Mouse (Mus musculus) activated CD4-positive, CD25-positive, alpha-beta regulatory T cell (primary cell): ENCODE results near the gene Pole2. TPM values are rescaled to one million over a fixed set of nuclear protein-coding genes. Genes with fewer than 3 reads are reported as not detected.

Experiments used
- polyA plus RNA-seq, 2 experiments: library from polyadenylated mRNA; unstranded; fragments of 100-300 nt; shearing (Covaris generic); gene quantifications; one replicate each; pipeline ENCODE4 v1.2.1; 2017

The Pole2 gene
- 10 to 100 TPM; 12.0 to 39.2 TPM for polyA plus RNA-seq

DNA sequence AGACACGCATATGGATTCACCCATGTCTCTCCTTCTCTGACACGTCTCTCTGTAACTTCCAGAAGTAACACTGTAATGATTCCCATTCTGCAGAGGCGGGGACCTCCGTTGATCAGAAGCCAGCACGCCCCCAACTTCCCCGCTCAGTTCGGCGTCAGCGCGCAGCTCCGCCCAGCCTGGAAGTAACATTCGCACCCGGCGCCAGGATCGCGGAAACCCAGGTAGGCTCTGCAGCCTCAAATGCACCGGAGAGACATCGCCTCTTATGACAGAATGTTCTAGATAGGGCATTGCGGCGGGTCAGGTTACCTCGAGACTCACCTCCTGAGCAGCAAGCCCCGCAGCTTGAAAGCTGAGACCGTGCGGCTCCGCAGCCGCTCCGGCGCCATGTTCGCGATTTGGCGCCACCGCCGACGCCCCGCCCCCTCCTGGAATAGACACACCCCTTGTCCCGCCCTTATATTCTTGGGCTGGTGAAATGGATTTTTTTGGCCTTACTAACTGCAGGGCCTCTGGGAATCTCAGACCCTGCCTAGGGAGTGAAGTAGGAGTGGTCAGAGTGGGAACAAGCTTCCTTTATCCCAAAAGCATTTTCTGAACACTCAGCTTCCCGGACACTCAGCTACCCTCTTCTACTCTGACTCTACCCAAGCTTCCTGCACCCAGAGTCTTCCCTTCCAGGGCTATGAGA lies at the start of gene Pole2:
Pole2 (minus strand) TSS at position 420 of the 691 bp plus-strand sequence.

GRCm38 (mm10) chr12:69240876-69241275 lies 12.9 kb upstream of the Pole2 start, which contains the start of gene Klhdc1:
Klhdc1 (plus strand) TSS chr12:69241176.

GRCm38 (mm10) chr12:69204052-69204833 lies 23.8 kb downstream of the Pole2 start, which contains the start of gene Gm49384:
Gm49384 (minus strand) TSS chr12:69204267.

DNA sequence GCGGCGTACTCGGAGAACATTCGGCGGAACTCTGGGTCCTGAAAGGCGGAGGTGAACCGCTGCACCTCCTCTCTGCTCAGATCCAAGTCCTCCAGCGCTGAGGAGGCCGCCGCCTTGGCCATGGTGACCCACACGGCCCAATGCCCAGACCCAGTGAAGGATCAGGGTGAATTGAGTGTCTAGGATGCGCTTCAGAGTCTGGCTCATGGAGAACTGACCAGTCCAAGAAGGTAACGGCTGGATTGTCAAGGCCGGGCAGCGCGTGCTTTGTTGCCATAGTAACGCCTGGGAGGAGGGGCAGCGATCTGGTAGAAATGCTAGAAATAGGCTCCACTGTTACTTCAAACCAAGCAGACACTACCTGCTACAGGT lies 29.8 kb downstream of the Pole2 start, which contains the start of gene Dnaaf2:
Dnaaf2 (minus strand) TSS at position 266 of the 372 bp plus-strand sequence.

GRCm38 (mm10) chr12:69196444-69197377 lies 31.3 kb downstream of the Pole2 start, which contains the start of gene Gm49383:
Gm49383 (minus strand) TSS chr12:69197104.

GRCm38 (mm10) chr12:69183583-69184308 lies 44.2 kb downstream of the Pole2 start, which contains the start of the genes Rpl36al and Mgat2:
Rpl36al (minus strand) TSS chr12:69184083.
Mgat2 (plus strand) TSS chr12:69184157.

DNA sequence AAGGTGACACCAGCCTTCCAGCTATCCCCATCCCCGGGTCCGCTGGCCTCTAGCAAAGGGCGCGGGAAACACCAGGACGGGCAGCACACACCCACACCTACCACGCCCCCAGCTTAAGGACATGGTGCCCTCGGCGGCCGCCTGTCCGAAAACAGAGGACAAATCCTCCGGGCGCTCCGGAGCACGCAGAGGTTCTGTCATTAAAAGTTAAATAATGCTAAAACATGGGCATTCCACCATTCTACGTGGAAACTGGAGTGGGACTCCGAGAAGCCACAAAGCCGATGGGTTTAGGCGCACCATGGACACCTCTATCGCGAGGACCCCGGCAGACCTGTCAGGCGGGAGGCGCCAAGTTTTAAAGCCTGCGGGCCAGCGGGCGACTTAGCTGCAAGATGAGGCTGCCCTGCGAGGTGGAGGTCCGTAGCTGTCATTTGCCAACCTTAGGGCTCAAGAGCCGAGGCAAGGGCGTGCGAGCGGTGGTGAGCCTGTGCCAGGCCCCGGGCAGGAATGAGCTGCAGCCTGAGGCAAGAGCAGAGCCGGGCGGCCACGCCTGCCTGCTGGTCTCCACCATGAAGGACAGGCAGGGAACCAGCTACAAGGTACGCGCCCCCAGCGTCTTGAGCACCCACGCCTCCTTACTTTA lies 59.4 kb downstream of the Pole2 start, which contains the start of gene Lrr1:
Lrr1 (plus strand) TSS at position 354 of the 646 bp plus-strand sequence.

GRCm38 (mm10) chr12:69158765-69159577 lies 69.0 kb downstream of the Pole2 start, which contains the start of gene Rps29:
Rps29 (minus strand) TSS chr12:69159186.

Other genes with a start within 250 kb of the Pole2 start
- gene Rps29, start 69.0 kb downstream of the Pole2 start, polyA plus RNA-seq = 1,000 to 10,000 TPM; 1,337 to 2,600 TPM
- gene Lrr1, start 59.4 kb downstream of the Pole2 start, polyA plus RNA-seq = 1 to 10 TPM; 1.3 to 1.7 TPM
- gene Rpl36al, start 44.1 kb downstream of the Pole2 start, polyA plus RNA-seq = 100 to 1,000 TPM; 465 to 547 TPM
- 10 to 100 TPM; 65.6 to 84.3 TPM for gene Mgat2, start 44.0 kb downstream of the Pole2 start, polyA plus RNA-seq
- 10 to 100 TPM; 11.7 to 14.9 TPM for gene Gm49383, start 31.1 kb downstream of the Pole2 start, polyA plus RNA-seq
- gene Dnaaf2, start 29.8 kb downstream of the Pole2 start, polyA plus RNA-seq = 10 to 100 TPM in 1 of 2 experiments, 1 to 10 TPM in 1; 6.6 to 11.4 TPM
- gene Gm49384, start 23.9 kb downstream of the Pole2 start, polyA plus RNA-seq = 10 to 100 TPM; 13.1 to 17.3 TPM
- 10 to 100 TPM; 25.9 to 92.7 TPM for gene Klhdc1, start 13.0 kb upstream of the Pole2 start, polyA plus RNA-seq
- gene Klhdc2, start 68.5 kb upstream of the Pole2 start, polyA plus RNA-seq = 100 to 1,000 TPM in 1 of 2 experiments, 10 to 100 TPM in 1; 58.4 to 196 TPM
- 100 to 1,000 TPM in 1 of 2 experiments, 10 to 100 TPM in 1; 97.8 to 124 TPM for gene Nemf, start 129.0 kb upstream of the Pole2 start, polyA plus RNA-seq
- gene Arf6, start 144.0 kb upstream of the Pole2 start, polyA plus RNA-seq = 100 to 1,000 TPM; 257 to 364 TPM
- gene Gm9887, start 144.3 kb upstream of the Pole2 start, polyA plus RNA-seq = 1 to 10 TPM; 3.4 to 4.1 TPM